Mouse (Mus musculus): ENCODE data around the gene Armcx1.

GRCm38 (mm10) chrX:134691540-134691935 is 26.2 kb upstream of the Armcx1 start:
- TF ChIP-seq CTCF (IDR thresholded peaks at IDR 0.05; ENCODE audit: control insufficient read depth, insufficient read depth, low read length) (no peak), POLR2A (IDR thresholded peaks at IDR 0.05; ENCODE audit: borderline replicate concordance, control insufficient read depth, low read depth, low read length) (no peak)

All from bone marrow, adult 2 months (tissue).